Mouse (Mus musculus): ENCODE results near the gene Pigz. TPM values are rescaled to one million over a fixed set of nuclear protein-coding genes. Genes with fewer than 3 reads are reported as not detected.

The Pigz gene
- polyA plus RNA-seq, 1 experiment from 2014 or later, result 2.9 TPM

GRCm38 (mm10) chr16:31906896-31907295, 26.8 kb upstream of the Pigz start:
- H3K27me3 ChIP-seq, result no peaks in the 10 kb centered on the region
- no peak overlapping the region for H3K9ac ChIP-seq (replicated peaks)
- H3K27ac ChIP-seq (replicated peaks), result no peak overlapping the region
- 10% methylated on average over 9 of the region's 9 CpGs for WGBS
- no peaks in the 10 kb centered on the region for H3K36me3 ChIP-seq
- H3K4me3 ChIP-seq, result no peak overlapping the region
- H3K4me2 ChIP-seq (replicated peaks), result no peak overlapping the region; the same call in 1 of the 2 replicates
- no peak for ATAC-seq (replicated peaks)
- peaks cover 12% of the 10 kb centered on the region for H3K4me1 ChIP-seq
- no peaks in the 10 kb centered on the region for H3K9me3 ChIP-seq

- Histone ChIP-seq H3K9ac (replicated peaks) (no peak overlapping the region), H3K4me2 (replicated peaks) (no peak overlapping the region), H3K36me3 (no peaks in the 10 kb centered on the region), H3K9me3 (no peaks in the 10 kb centered on the region), H3K27ac (replicated peaks) (no peak overlapping the region), H3K27me3 (no peaks in the 10 kb centered on the region), H3K4me1 (peaks cover 12% of the 10 kb centered on the region), H3K4me3 (no peak overlapping the region)
- 70% methylated on average over 11 of the region's 11 CpGs for WGBS
- no peak for ATAC-seq (replicated peaks)
Observed at GRCm38 (mm10) chr16:31908959-31909358, 24.7 kb upstream of the Pigz start.

- no peak for ATAC-seq (replicated peaks)
- Histone ChIP-seq H3K9ac (replicated peaks) (no peak overlapping the region), H3K4me2 (replicated peaks) (no peak overlapping the region), H3K27ac (replicated peaks) (no peak overlapping the region), H3K9me3 (no peaks in the 10 kb centered on the region), H3K27me3 (no peaks in the 10 kb centered on the region), H3K36me3 (no peaks in the 10 kb centered on the region), H3K4me3 (no peak overlapping the region), H3K4me1 (peaks cover 12% of the 10 kb centered on the region)
- WGBS, result 77% methylated on average over 10 of the region's 10 CpGs
Observed at GRCm38 (mm10) chr16:31910281-31910847, 23.3 kb upstream of the Pigz start.

DNA sequence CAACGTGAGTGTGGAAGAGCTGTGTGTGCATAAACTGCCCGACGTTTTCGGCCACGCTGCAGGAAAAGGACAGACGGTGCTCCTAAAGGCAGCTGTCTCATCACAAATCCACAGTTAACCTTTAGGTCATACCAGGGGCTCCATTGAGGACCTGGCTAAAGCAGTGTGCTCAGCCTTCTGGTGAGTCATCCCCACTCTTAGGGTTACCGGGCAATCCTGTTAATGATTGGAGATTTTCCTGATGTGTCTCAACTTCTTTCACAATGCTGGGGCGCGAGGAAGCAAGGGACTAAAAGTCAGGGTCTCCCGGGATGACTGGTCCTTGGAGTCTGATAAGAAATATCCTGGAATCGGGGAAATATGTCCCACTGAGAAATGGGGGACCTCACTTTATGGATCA, 15.9 kb upstream of the Pigz start:
- H3K4me3 ChIP-seq, result no peak overlapping the region

GRCm38 (mm10) chr16:31918248-31918724, 15.4 kb upstream of the Pigz start:
- Histone ChIP-seq H3K36me3 (no peaks in the 10 kb centered on the region), H3K4me3 (no peak overlapping the region), H3K9me3 (no peaks in the 10 kb centered on the region), H3K4me1 (peaks cover 4% of the 10 kb centered on the region; the same call in 1 of the 2 replicates), H3K27ac (replicated peaks) (no peak overlapping the region), H3K4me2 (replicated peaks) (0 out of 2 replicates have a peak overlapping the region, but pooled peaks have one; percentile 22), H3K27me3 (no peaks in the 10 kb centered on the region), H3K9ac (replicated peaks) (0 out of 2 replicates have a peak overlapping the region, but pooled peaks have one; percentile 23)
- WGBS, result 4% methylated on average over 14 of the region's 14 CpGs
- peak; percentile 51 for ATAC-seq (replicated peaks)

More for the DNA sequence above, 15.9 kb upstream of the Pigz start:
- H3K27ac ChIP-seq (replicated peaks), result no peak overlapping the region
- H3K4me1 ChIP-seq, result peaks cover 4% of the 10 kb centered on the region; the same call in 1 of the 2 replicates
- 83% methylated on average over 11 of the region's 11 CpGs for WGBS
- H3K36me3 ChIP-seq, result no peaks in the 10 kb centered on the region
- no peaks in the 10 kb centered on the region for H3K9me3 ChIP-seq
- H3K27me3 ChIP-seq, result no peaks in the 10 kb centered on the region
- ATAC-seq (replicated peaks), result no peak
- no peak overlapping the region for H3K9ac ChIP-seq (replicated peaks)
- H3K4me2 ChIP-seq (replicated peaks), result no peak overlapping the region

GRCm38 (mm10) chr16:31924368-31924767, 9.3 kb upstream of the Pigz start:
- no peaks in the 10 kb centered on the region for H3K27me3 ChIP-seq
- H3K4me1 ChIP-seq, result no peaks in the 10 kb centered on the region
- no peak overlapping the region for H3K4me2 ChIP-seq (replicated peaks)
- H3K27ac ChIP-seq (replicated peaks), result no peak overlapping the region
- no peak for ATAC-seq (replicated peaks)
- no peak overlapping the region for H3K4me3 ChIP-seq
- no peak overlapping the region for H3K9ac ChIP-seq (replicated peaks)
- H3K36me3 ChIP-seq, result no peaks in the 10 kb centered on the region
- no peaks in the 10 kb centered on the region for H3K9me3 ChIP-seq
- WGBS, result 88% methylated on average over 6 of the region's 6 CpGs

DNA sequence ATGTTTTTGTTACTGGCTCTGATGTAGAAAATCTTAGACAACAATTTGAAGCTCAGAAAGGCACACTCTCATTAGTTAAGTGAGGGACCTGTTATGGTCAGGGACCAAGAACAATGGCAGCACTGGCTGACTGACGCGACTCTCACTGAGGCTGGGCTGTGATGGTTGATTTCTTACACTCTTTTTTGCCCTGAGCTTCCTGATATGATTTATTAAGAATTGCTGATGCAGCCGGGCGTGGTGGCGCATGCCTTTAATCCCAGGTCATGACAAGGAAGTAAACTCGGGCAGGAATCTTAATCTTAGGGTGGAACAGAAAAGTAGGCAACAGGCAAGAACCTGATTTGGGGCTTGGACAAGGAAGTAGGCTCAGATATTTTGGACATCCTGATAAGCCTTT, 7.6 kb upstream of the Pigz start:
- no peaks in the 10 kb centered on the region for H3K9me3 ChIP-seq
- no peak for ATAC-seq (replicated peaks)

DNA sequence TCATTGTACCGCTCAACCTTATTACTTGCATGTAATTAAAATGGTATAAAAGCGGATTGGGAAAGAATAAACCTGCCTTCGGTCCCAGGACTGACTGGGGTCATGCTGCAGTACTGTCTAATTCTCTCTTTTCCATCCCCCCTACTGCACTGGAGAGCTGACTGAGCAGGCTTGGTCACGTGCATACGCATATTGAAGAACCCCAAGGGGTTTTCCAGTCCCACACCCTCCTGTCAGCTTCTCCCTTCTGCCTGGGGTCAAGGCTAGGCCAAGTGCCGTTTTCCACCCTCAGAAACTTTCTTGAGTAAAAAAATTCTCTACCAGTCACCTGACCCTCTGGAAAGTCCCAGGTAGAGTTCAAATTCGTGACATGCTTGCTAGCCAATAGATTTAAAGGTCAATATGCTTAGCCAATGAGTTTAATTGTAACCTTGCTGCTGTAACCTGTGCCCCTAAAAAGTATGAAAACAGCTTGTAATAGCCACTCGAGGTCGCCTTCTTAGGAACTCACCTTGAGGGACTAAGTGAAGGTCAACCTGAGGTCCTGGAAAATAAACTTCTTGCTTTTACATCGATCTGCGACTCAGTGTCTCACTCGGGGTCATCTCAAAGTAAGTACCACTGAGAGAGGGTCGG, 7.0 kb upstream of the Pigz start:
- no peak for ATAC-seq (replicated peaks)
- no peaks in the 10 kb centered on the region for H3K27me3 ChIP-seq
- H3K27ac ChIP-seq (replicated peaks), result no peak overlapping the region
- no peak overlapping the region for H3K4me2 ChIP-seq (replicated peaks)
- WGBS, result 83% methylated on average over 13 of the region's 13 CpGs
- H3K36me3 ChIP-seq, result no peaks in the 10 kb centered on the region
- no peak overlapping the region for H3K9ac ChIP-seq (replicated peaks)
- no peaks in the 10 kb centered on the region for H3K4me1 ChIP-seq
- H3K4me3 ChIP-seq, result no peak overlapping the region
- no peaks in the 10 kb centered on the region for H3K9me3 ChIP-seq

More for the DNA sequence above, 7.6 kb upstream of the Pigz start:
- Histone ChIP-seq H3K27ac (replicated peaks) (no peak overlapping the region), H3K27me3 (no peaks in the 10 kb centered on the region), H3K4me1 (no peaks in the 10 kb centered on the region), H3K36me3 (no peaks in the 10 kb centered on the region), H3K9ac (replicated peaks) (no peak overlapping the region), H3K4me2 (replicated peaks) (no peak overlapping the region), H3K4me3 (no peak overlapping the region)
- 82% methylated on average over 6 of the region's 6 CpGs for WGBS

- no peak overlapping the region for H3K9ac ChIP-seq (replicated peaks)
- H3K27ac ChIP-seq (replicated peaks), result no peak overlapping the region
- H3K36me3 ChIP-seq, result no peaks in the 10 kb centered on the region
- ATAC-seq (replicated peaks), result no peak
- no peak overlapping the region for H3K4me3 ChIP-seq
- no peaks in the 10 kb centered on the region for H3K9me3 ChIP-seq
- H3K4me2 ChIP-seq (replicated peaks), result no peak overlapping the region
- H3K27me3 ChIP-seq, result no peaks in the 10 kb centered on the region
- H3K4me1 ChIP-seq, result peaks cover 3% of the 10 kb centered on the region
- WGBS, result 86% methylated on average over 5 of the region's 5 CpGs
Observed at GRCm38 (mm10) chr16:31927412-31927811, 6.2 kb upstream of the Pigz start.

DNA sequence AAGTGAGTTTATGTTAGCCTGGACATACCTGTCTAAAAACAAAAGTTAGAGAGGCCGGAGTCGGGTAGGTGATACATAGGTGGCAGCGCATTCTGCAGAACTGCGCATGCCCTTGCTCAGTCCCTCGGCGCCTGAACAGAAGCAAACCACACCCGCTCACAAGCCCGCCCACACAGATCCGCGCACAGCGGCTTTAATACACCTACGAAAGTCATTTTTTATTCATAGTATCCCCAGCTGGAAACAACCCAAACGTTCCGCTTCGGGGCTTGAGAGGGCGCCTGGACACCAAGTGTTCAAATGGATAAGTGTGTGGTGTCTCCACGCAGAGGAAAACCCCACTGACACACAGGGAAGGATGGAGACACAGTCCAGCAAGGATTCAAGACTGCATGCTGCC, 2.3 kb upstream of the Pigz start:
- Histone ChIP-seq H3K4me3 (no peak overlapping the region), H3K27me3 (0 out of 2 replicates have a peak, but pooled peaks cover 4% of the 10 kb centered on the region), H3K36me3 (no peaks in the 10 kb centered on the region), H3K27ac (replicated peaks) (no peak overlapping the region), H3K9me3 (no peaks in the 10 kb centered on the region), H3K4me1 (peaks cover 32% of the 10 kb centered on the region), H3K4me2 (replicated peaks) (no peak overlapping the region), H3K9ac (replicated peaks) (no peak overlapping the region)
- WGBS, result 52% methylated on average over 17 of the region's 17 CpGs
- ATAC-seq (replicated peaks), result no peak

GRCm38 (mm10) chr16:31932255-31932654, 1.4 kb upstream of the Pigz start:
- Histone ChIP-seq H3K4me1 (peaks cover 32% of the 10 kb centered on the region), H3K4me3 (no peak overlapping the region), H3K9ac (replicated peaks) (no peak overlapping the region), H3K4me2 (replicated peaks) (0 out of 2 replicates have a peak overlapping the region, but pooled peaks have one; percentile 94), H3K9me3 (no peaks in the 10 kb centered on the region), H3K27ac (replicated peaks) (peak overlapping the region; percentile 97), H3K27me3 (0 out of 2 replicates have a peak, but pooled peaks cover 7% of the 10 kb centered on the region), H3K36me3 (no peaks in the 10 kb centered on the region)
- no peak for ATAC-seq (replicated peaks)
- WGBS, result 22% methylated on average over 5 of the region's 5 CpGs

- Histone ChIP-seq H3K36me3 (no peaks in the 10 kb centered on the region), H3K4me1 (peaks cover 32% of the 10 kb centered on the region), H3K9ac (replicated peaks) (peak overlapping the region; percentile 69), H3K27me3 (0 out of 2 replicates have a peak, but pooled peaks cover 7% of the 10 kb centered on the region), H3K9me3 (no peaks in the 10 kb centered on the region), H3K4me2 (replicated peaks) (peak overlapping the region; percentile 94), H3K4me3 (peak overlapping the region; percentile 55), H3K27ac (replicated peaks) (peak overlapping the region; percentile 97)
- 0% methylated on average over 50 of the region's 50 CpGs for WGBS
- ATAC-seq (replicated peaks), result peak; percentile 98
Observed at GRCm38 (mm10) chr16:31932840-31933697, 582 bp upstream of the Pigz start.
